Mouse (Mus musculus): ENCODE measurements around the gene Nat9.

Gene Nat9

GRCm38 (mm10) chr11:115176399-115177190 lies 11.1 kb downstream of the Nat9 start:
- DNase-seq (ENCODE audit: low spot score) = no peak

GRCm38 (mm10) chr11:115173549-115174339 lies 13.9 kb downstream of the Nat9 start:
- DNase-seq (ENCODE audit: low spot score) = no peak

GRCm38 (mm10) chr11:115172825-115173287 lies 14.8 kb downstream of the Nat9 start:
- DNase-seq (ENCODE audit: low spot score) = no peak

- no peak for DNase-seq (ENCODE audit: low spot score)
Observed at GRCm38 (mm10) chr11:115171125-115171524, 16.5 kb downstream of the Nat9 start.

GRCm38 (mm10) chr11:115169430-115169829 lies 18.2 kb downstream of the Nat9 start:
- DNase-seq (ENCODE audit: low spot score) = no peak

GRCm38 (mm10) chr11:115167631-115168249 lies 19.9 kb downstream of the Nat9 start:
- DNase-seq (ENCODE audit: low spot score) = no peak

GRCm38 (mm10) chr11:115166776-115167175 lies 20.9 kb downstream of the Nat9 start:
- no peak for DNase-seq (ENCODE audit: low spot score)

- no peak for DNase-seq (ENCODE audit: low spot score)
Observed at GRCm38 (mm10) chr11:115164976-115165374, 22.7 kb downstream of the Nat9 start.

- DNase-seq (ENCODE audit: low spot score) = no peak
Observed at GRCm38 (mm10) chr11:115164341-115164975, 23.2 kb downstream of the Nat9 start.

- no peak for DNase-seq (ENCODE audit: low spot score)
Observed at GRCm38 (mm10) chr11:115163568-115164150, 24.0 kb downstream of the Nat9 start.

- DNase-seq (ENCODE audit: low spot score) = peak; percentile 98
Observed at GRCm38 (mm10) chr11:115162832-115163480, 24.7 kb downstream of the Nat9 start, which contains the start of gene Slc9a3r1. Gene Slc9a3r1, plus strand, starts transcription at chr11:115163341.

- no peak for DNase-seq (ENCODE audit: low spot score)
Observed at GRCm38 (mm10) chr11:115162205-115162601, 25.5 kb downstream of the Nat9 start.

- DNase-seq (ENCODE audit: low spot score) = no peak
Observed at GRCm38 (mm10) chr11:115161578-115162204, 26.0 kb downstream of the Nat9 start.

- peak; percentile 66 for DNase-seq (ENCODE audit: low spot score)
Observed at GRCm38 (mm10) chr11:115160883-115161577, 26.6 kb downstream of the Nat9 start.

- peak; percentile 71 for DNase-seq (ENCODE audit: low spot score)
Observed at GRCm38 (mm10) chr11:115160016-115160797, 27.5 kb downstream of the Nat9 start.

- DNase-seq (ENCODE audit: low spot score) = peak; percentile 23
Observed at GRCm38 (mm10) chr11:115157933-115158719, 29.5 kb downstream of the Nat9 start.

- DNase-seq (ENCODE audit: low spot score) = no peak
Observed at GRCm38 (mm10) chr11:115155053-115155634, 32.5 kb downstream of the Nat9 start.

- peak; percentile 78 for DNase-seq (ENCODE audit: low spot score)
Observed at GRCm38 (mm10) chr11:115153699-115154292, 33.9 kb downstream of the Nat9 start.
